Mouse (Mus musculus) frontal cortex, adult 2 months (tissue): Measurements from ENCODE around the gene Stard9. TPM values are rescaled to one million over a fixed set of nuclear protein-coding genes. Genes with fewer than 3 reads are reported as not detected.
A peak's percentile ranks its signal among the peaks of the same experiment; 100 is the strongest.

Source experiments
- DNase-seq, 2 experiments: peaks; one replicate each; pipeline ENCODE4 v3.0.0; 2022; ENCODE audit warnings: low spot score in 1 of 2; ENCODE audit errors: extremely low spot score in 1 of 2
- polyA plus RNA-seq: library from polyadenylated mRNA; depleted of rRNA; stranded (reverse); fragments of >200 nt; gene quantifications from 2 replicates; pipeline ENCODE4 v1.2.3, GENCODE M21; 2012; rRNA removed

Stard9 gene
- polyA plus RNA-seq, 1 experiment: 16.4 TPM

GRCm38 (mm10) chr2:120721911-120722310 is 93.0 kb downstream of the Stard9 start:
- DNase-seq: no peak

GRCm38 (mm10) chr2:120722491-120722890 is 93.6 kb downstream of the Stard9 start:
- DNase-seq: no peak

- no peak for DNase-seq
Observed at GRCm38 (mm10) chr2:120723621-120724020, 94.7 kb downstream of the Stard9 start.

- DNase-seq: no peak
Observed at GRCm38 (mm10) chr2:120724176-120724575, 95.3 kb downstream of the Stard9 start.

- DNase-seq: peak in 1 of 2 experiments; percentile 12
Observed at GRCm38 (mm10) chr2:120729775-120730585, 101.1 kb downstream of the Stard9 start.

GRCm38 (mm10) chr2:120730639-120731166 is 101.8 kb downstream of the Stard9 start:
- no peak for DNase-seq

GRCm38 (mm10) chr2:120731167-120731862 is 102.4 kb downstream of the Stard9 start:
- DNase-seq: peak; percentile 69 to 92

- DNase-seq: no peak
Observed at GRCm38 (mm10) chr2:120731877-120732530, 103.1 kb downstream of the Stard9 start.

GRCm38 (mm10) chr2:120745496-120745895 is 116.6 kb downstream of the Stard9 start:
- DNase-seq: no peak

- DNase-seq: no peak
Observed at GRCm38 (mm10) chr2:120748041-120748440, 119.1 kb downstream of the Stard9 start.

- no peak for DNase-seq
Observed at GRCm38 (mm10) chr2:120761922-120762321, 133.0 kb downstream of the Stard9 start.

GRCm38 (mm10) chr2:120770265-120770935 is 141.5 kb downstream of the Stard9 start:
- peak; percentile 46 to 63 for DNase-seq

Other genes with a start within 250 kb of the Stard9 start
- 10.5 and 11.1 TPM in 2 replicates for gene Ganc, start 225.2 kb upstream of the Stard9 start, polyA plus RNA-seq
- 23.2 and 24.1 TPM in 2 replicates for gene Tmem87a, start 225.0 kb upstream of the Stard9 start, polyA plus RNA-seq
- 6.1 and 10.3 TPM in 2 replicates for gene Capn3, start 173.1 kb upstream of the Stard9 start, polyA plus RNA-seq
- gene Zfp106, start 65.3 kb upstream of the Stard9 start, polyA plus RNA-seq: 73.3 and 79.9 TPM in 2 replicates
- 19.7 and 21.8 TPM in 2 replicates for gene Snap23, start 61.5 kb upstream of the Stard9 start, polyA plus RNA-seq
- 14.9 and 17.1 TPM in 2 replicates for gene Haus2, start 19.7 kb upstream of the Stard9 start, polyA plus RNA-seq
- 35.1 and 35.7 TPM in 2 replicates for gene Lrrc57, start 19.6 kb upstream of the Stard9 start, polyA plus RNA-seq
- 26.8 and 31.6 TPM in 2 replicates for gene Cdan1, start 221.0 kb downstream of the Stard9 start, polyA plus RNA-seq
- gene Ttbk2, start 221.5 kb downstream of the Stard9 start, polyA plus RNA-seq: 18.0 and 20.2 TPM in 2 replicates